Mouse (Mus musculus): ENCODE results near the gene Klf4.

GRCm38 (mm10) chr4:55541221-55541620 is 9.0 kb upstream of the Klf4 start:
- TF ChIP-seq TAL1 (IDR thresholded peaks at IDR 0.05; ENCODE audit: low read length) = no peak
- no peak for TF ChIP-seq GATA1 (IDR thresholded peaks at IDR 0.05; ENCODE audit: low read length)

All from erythroblast, embryonic 14.5 days (primary cell).